Mouse (Mus musculus) embryonic fibroblast, embryonic 13.5 days (primary cell): ENCODE results near the gene Syt13.

ENCODE experiments used
- CTCF ChIP-seq: IDR thresholded peaks from 2 replicates; pipeline ENCODE4 v1.5.1; 2011; ENCODE audit warnings: mild to moderate bottlenecking, control low read depth, low read length, moderate library complexity, borderline replicate concordance; ENCODE audit not compliant: insufficient read depth
- POLR2A ChIP-seq: IDR thresholded peaks from 2 replicates; pipeline ENCODE4 v1.6.1; 2011; ENCODE audit warnings: low read depth, mild to moderate bottlenecking, control low read depth, low read length, moderate library complexity

- TF ChIP-seq POLR2A (no peak), CTCF (no peak)
Observed at GRCm38 (mm10) chr2:92917405-92918142, 2.7 kb downstream of the Syt13 start.
